ENCODE assay signal across 10 mouse cellular contexts in genomic region chr11:98021118-98021517, GRCm38 (mm10). TPM values are rescaled to one million over a fixed set of nuclear protein-coding genes. Genes with fewer than 3 reads are reported as not detected.
DNase-seq lines count a peak whose midpoint lies in the region; ATAC-seq lines count a peak whose summit lies in the region.
"Had no signal": no experiment of that assay in that cellular context is flagged by ENCODE, and none has a peak within 500 bp of the region (broad histone marks: within the 10 kb centered on the region; RNA-seq: fewer than 3 reads in every experiment).

No protein-coding gene starts in this region.

- H3K36me3 ChIP-seq in heart, embryonic 15.5 days: no peaks in the 10 kb centered on the region
- H3K36me3 ChIP-seq in embryonic facial prominence, embryonic 10.5 days (replicated peaks): peaks cover 21% of the 10 kb centered on the region
- 0 out of 2 replicates have a peak, but pooled peaks cover 4% of the 10 kb centered on the region for H3K36me3 ChIP-seq in hindbrain, embryonic 11.5 days (ENCODE audit: control insufficient read depth, insufficient read depth, low read length)
- peaks cover 20% of the 10 kb centered on the region for H3K36me3 ChIP-seq in midbrain, embryonic 12.5 days

- WGBS in heart, embryonic 15.5 days: 56% methylated on average over 2 of the region's 2 CpGs
- 52% methylated on average over 2 of the region's 2 CpGs for WGBS in embryonic facial prominence, embryonic 10.5 days
- whole genome bisulfite sequencing in hindbrain, embryonic 11.5 days: 53% methylated on average over 2 of the region's 2 CpGs
- WGBS in midbrain, embryonic 12.5 days: 63% methylated on average over 2 of the region's 2 CpGs

- peak overlapping the region; percentile 62 for H3K4me3 ChIP-seq in heart, embryonic 15.5 days
- H3K4me3 ChIP-seq in embryonic facial prominence, embryonic 10.5 days: peak overlapping the region; percentile 87
- H3K4me3 ChIP-seq in hindbrain, embryonic 11.5 days (ENCODE audit: low read depth, low read length): peak overlapping the region; percentile 85
- H3K4me3 ChIP-seq in midbrain, embryonic 12.5 days: peak overlapping the region; percentile 75

- no peaks in the 10 kb centered on the region for H3K27me3 ChIP-seq in heart, embryonic 15.5 days
- peaks cover 26% of the 10 kb centered on the region for H3K27me3 ChIP-seq in embryonic facial prominence, embryonic 10.5 days (replicated peaks; ENCODE audit: low read depth, poor library complexity, severe bottlenecking)
- H3K27me3 ChIP-seq in hindbrain, embryonic 11.5 days (ENCODE audit: control insufficient read depth, insufficient read depth, low read length): no peaks in the 10 kb centered on the region
- H3K27me3 ChIP-seq in midbrain, embryonic 12.5 days: peaks cover 8% of the 10 kb centered on the region; the same call in 1 of the 2 replicates

- peaks cover 40% of the 10 kb centered on the region for H3K4me1 ChIP-seq in heart, embryonic 15.5 days (replicated peaks)
- H3K4me1 ChIP-seq in embryonic facial prominence, embryonic 10.5 days: peaks cover 68% of the 10 kb centered on the region
- peaks cover 21% of the 10 kb centered on the region for H3K4me1 ChIP-seq in hindbrain, embryonic 11.5 days (replicated peaks; ENCODE audit: control insufficient read depth, insufficient read depth, low read length)
- peaks cover 53% of the 10 kb centered on the region for H3K4me1 ChIP-seq in midbrain, embryonic 12.5 days

- no peaks in the 10 kb centered on the region for H3K9me3 ChIP-seq in heart, embryonic 15.5 days (replicated peaks)
- no peaks in the 10 kb centered on the region for H3K9me3 ChIP-seq in embryonic facial prominence, embryonic 10.5 days
- no peaks in the 10 kb centered on the region for H3K9me3 ChIP-seq in hindbrain, embryonic 11.5 days (ENCODE audit: control insufficient read depth, low read length)
- H3K9me3 ChIP-seq in midbrain, embryonic 12.5 days: no peaks in the 10 kb centered on the region

- H3K4me2 ChIP-seq in heart, embryonic 15.5 days: peak overlapping the region; percentile 98
- peak overlapping the region; percentile 92 for H3K4me2 ChIP-seq in hindbrain, embryonic 11.5 days (replicated peaks; ENCODE audit: low read depth, low read length)
- peak overlapping the region; percentile 77 for H3K4me2 ChIP-seq in midbrain, embryonic 12.5 days (replicated peaks)

- no peak overlapping the region for H3K9ac ChIP-seq in heart, embryonic 15.5 days
- peak overlapping the region; percentile 88; the same call in 1 of the 2 replicates for H3K9ac ChIP-seq in hindbrain, embryonic 11.5 days (ENCODE audit: low read depth, low read length)
- H3K9ac ChIP-seq in midbrain, embryonic 12.5 days (replicated peaks): peak overlapping the region; percentile 95

- no peak overlapping the region for H3K27ac ChIP-seq in heart, embryonic 15.5 days
- H3K27ac ChIP-seq in embryonic facial prominence, embryonic 10.5 days (replicated peaks): no peak overlapping the region
- H3K27ac ChIP-seq in hindbrain, embryonic 11.5 days (ENCODE audit: low read depth, low read length): no peak overlapping the region
- peak overlapping the region; percentile 93 for H3K27ac ChIP-seq in midbrain, embryonic 12.5 days (replicated peaks)

- ATAC-seq in heart, embryonic 15.5 days (replicated peaks; ENCODE audit: insufficient number of reproducible peaks, insufficient read depth, low FRiP score, low read depth): no peak
- ATAC-seq in hindbrain, embryonic 11.5 days (ENCODE audit: low FRiP score): no peak
- no peak for ATAC-seq in midbrain, embryonic 12.5 days (ENCODE audit: low FRiP score, low read depth)

- no peak for DNase-seq in heart, adult 8-10 months (ENCODE audit: low spot score)
- no peak for DNase-seq in embryonic facial prominence, embryonic 10.5 days (ENCODE audit: low spot score)
- no peak for DNase-seq in hindbrain, embryonic 11.5 days (ENCODE audit: low spot score)
- no peak for DNase-seq in left cerebral cortex, adult 8-10 months (ENCODE audit: low spot score in 2 of 2)
- DNase-seq in cerebellum, adult 11-12 months: no peak
- no peak for DNase-seq in thymus, postnatal 10 days (ENCODE audit: low spot score in 2 of 2)

RNA-seq across cellular contexts. Expression of gene Cacnb1, which starts 1.7 kb away (rescaled TPM):
- 5.8 and 8.5 TPM in 2 replicates for polyA plus RNA-seq in heart, embryonic 15.5 days (2015; fragmentation: Nextera tagmentation; extraction: Ambion mirVana)
- 1 to 10 TPM; 6.2 to 8.5 (median 6.5) TPM for total RNA-seq in heart, adult 8-10 months (2022)
- 5.3 and 5.7 TPM in 2 replicates for polyA plus RNA-seq in embryonic facial prominence, embryonic 10.5 days (2016; fragmentation: Nextera tagmentation; extraction: Ambion mirVana)
- 13.1 and 18.3 TPM in 2 replicates for polyA plus RNA-seq in hindbrain, embryonic 11.5 days (2014; fragmentation: Nextera tagmentation; extraction: Ambion mirVana)
- polyA plus RNA-seq in midbrain, embryonic 12.5 days (2016; fragmentation: Nextera tagmentation; extraction: Ambion mirVana): 34.3 and 35.2 TPM in 2 replicates
- total RNA-seq in left cerebral cortex, adult 8-10 months (2022): 100 to 1,000 TPM; 127 to 142 (median 137) TPM
- total RNA-seq: common myeloid progenitor, adult 5-6 weeks had no signal

RNA-seq across cellular contexts. Expression of gene Rpl19, which starts 5.4 kb away (rescaled TPM):
- polyA plus RNA-seq in heart, embryonic 15.5 days (2015; fragmentation: Nextera tagmentation; extraction: Ambion mirVana): 601 and 668 TPM in 2 replicates
- 100 to 1,000 TPM; 503 to 616 (median 589) TPM for total RNA-seq in heart, adult 8-10 months (2022)
- polyA plus RNA-seq in embryonic facial prominence, embryonic 10.5 days (2016; fragmentation: Nextera tagmentation; extraction: Ambion mirVana): 1,206 and 1,219 TPM in 2 replicates
- 970 and 990 TPM in 2 replicates for polyA plus RNA-seq in hindbrain, embryonic 11.5 days (2014; fragmentation: Nextera tagmentation; extraction: Ambion mirVana)
- polyA plus RNA-seq in midbrain, embryonic 12.5 days (2016; fragmentation: Nextera tagmentation; extraction: Ambion mirVana): 741 and 746 TPM in 2 replicates
- total RNA-seq in left cerebral cortex, adult 8-10 months (2022): 100 to 1,000 TPM; 564 to 674 (median 627) TPM

RNA-seq across cellular contexts. Expression of gene Arl5c, which starts 25.1 kb away (rescaled TPM):
- polyA plus RNA-seq in heart, embryonic 15.5 days (2015; fragmentation: Nextera tagmentation; extraction: Ambion mirVana): 3.8 and 6.9 TPM in 2 replicates
- under 1 TPM; 0.22 to 0.87 (median 0.45) TPM for total RNA-seq in heart, adult 8-10 months (2022)
- polyA plus RNA-seq in embryonic facial prominence, embryonic 10.5 days (2016; fragmentation: Nextera tagmentation; extraction: Ambion mirVana): 15.6 and 19.2 TPM in 2 replicates
- polyA plus RNA-seq in hindbrain, embryonic 11.5 days (2014; fragmentation: Nextera tagmentation; extraction: Ambion mirVana): 9.5 and 10.2 TPM in 2 replicates
- polyA plus RNA-seq in midbrain, embryonic 12.5 days (2016; fragmentation: Nextera tagmentation; extraction: Ambion mirVana): 6.3 and 7.4 TPM in 2 replicates
- total RNA-seq in left cerebral cortex, adult 8-10 months (2022): 1 to 10 TPM; 1.5 to 2.1 (median 1.7) TPM

RNA-seq across cellular contexts. Expression of gene Stac2, which starts 32.1 kb away (rescaled TPM):
- 0.78 and 1.0 TPM in 2 replicates for polyA plus RNA-seq in heart, embryonic 15.5 days (2015; fragmentation: Nextera tagmentation; extraction: Ambion mirVana)
- under 1 TPM; 0.16 to 0.23 (median 0.19) TPM for total RNA-seq in heart, adult 8-10 months (2022)
- 0.25 and 0.47 TPM in 2 replicates for polyA plus RNA-seq in embryonic facial prominence, embryonic 10.5 days (2016; fragmentation: Nextera tagmentation; extraction: Ambion mirVana)
- polyA plus RNA-seq in hindbrain, embryonic 11.5 days (2014; fragmentation: Nextera tagmentation; extraction: Ambion mirVana): 1.4 and 1.8 TPM in 2 replicates
- polyA plus RNA-seq in midbrain, embryonic 12.5 days (2016; fragmentation: Nextera tagmentation; extraction: Ambion mirVana): 0.62 and 0.73 TPM in 2 replicates
- total RNA-seq in left cerebral cortex, adult 8-10 months (2022): 100 to 1,000 TPM in 1 of 4 experiments, 10 to 100 TPM in 3; 83.1 to 109 (median 94.1) TPM
- total RNA-seq: CH12.LX; common myeloid progenitor, adult 5-6 weeks had no signal

RNA-seq across cellular contexts. Expression of gene Plxdc1, which starts 34.9 kb away (rescaled TPM):
- 0.88 and 2.2 TPM in 2 replicates for polyA plus RNA-seq in heart, embryonic 15.5 days (2015; fragmentation: Nextera tagmentation; extraction: Ambion mirVana)
- total RNA-seq in heart, adult 8-10 months (2022): 1 to 10 TPM; 2.7 to 4.5 (median 3.4) TPM
- polyA plus RNA-seq in embryonic facial prominence, embryonic 10.5 days (2016; fragmentation: Nextera tagmentation; extraction: Ambion mirVana): 0.07 and 0.13 TPM in 2 replicates
- polyA plus RNA-seq in hindbrain, embryonic 11.5 days (2014; fragmentation: Nextera tagmentation; extraction: Ambion mirVana): 0.18 and 0.28 TPM in 2 replicates
- 0.34 and 0.48 TPM in 2 replicates for polyA plus RNA-seq in midbrain, embryonic 12.5 days (2016; fragmentation: Nextera tagmentation; extraction: Ambion mirVana)
- total RNA-seq in left cerebral cortex, adult 8-10 months (2022): 10 to 100 TPM; 41.2 to 46.2 (median 43.9) TPM
